Mouse (Mus musculus): ENCODE results near the gene Oas2. TPM values are rescaled to one million over a fixed set of nuclear protein-coding genes. Genes with fewer than 3 reads are reported as not detected.
"Not testable (repeated sequence)": the region's sequence is repeated elsewhere in the genome, so short reads cannot be mapped to it uniquely, and the experiment has no call there.

The Oas2 gene
- not detected for polyA plus RNA-seq (2012; fragmentation: generic; extraction: Trizol)

GRCm38 (mm10) chr5:120749688-120750087 lies at the start of gene Oas2:
TSS of gene Oas2 (minus strand) at chr5:120749853.
- no peak within 1 kb of the TSS for H3K4me3 ChIP-seq
- H3ac ChIP-seq (ENCODE audit: control insufficient read depth, insufficient read length) = no peak within 1 kb of the TSS
- TF ChIP-seq MYOG (IDR thresholded peaks at IDR 0.05; ENCODE audit: control insufficient read depth in 1 of 3, insufficient read depth in 1 of 3, insufficient read length in 2 of 3, low read depth in 2 of 3) (no peak), REST (IDR thresholded peaks at IDR 0.05; ENCODE audit: insufficient read depth, insufficient read length) (no peak), MAX (IDR thresholded peaks at IDR 0.05; ENCODE audit: low read depth) (no peak), CEBPB (IDR thresholded peaks at IDR 0.05; ENCODE audit: insufficient read depth, poor library complexity, severe bottlenecking) (no peak), POLR2A (IDR thresholded peaks at IDR 0.05; ENCODE audit: insufficient read length, low read depth) (no peak), MYOD1 (IDR thresholded peaks at IDR 0.05; ENCODE audit: control insufficient read depth in 1 of 3, insufficient read length in 2 of 3, low read depth in 2 of 3) (no peak), TCF12 (IDR thresholded peaks at IDR 0.05; ENCODE audit: insufficient read depth, poor library complexity, severe bottlenecking) (no peak), USF1 (IDR thresholded peaks at IDR 0.05; ENCODE audit: low read depth) (no peak), POLR2AphosphoS2 (IDR thresholded peaks at IDR 0.05; ENCODE audit: insufficient read length, low read depth) (no peak), E2F4 (IDR thresholded peaks at IDR 0.05; ENCODE audit: insufficient read depth) (no peak), TCF3 (IDR thresholded peaks at IDR 0.05; ENCODE audit: insufficient read length, low read depth) (no peak), SRF (IDR thresholded peaks at IDR 0.05; ENCODE audit: control insufficient read depth, insufficient read length, low read depth) (no peak)
- H3K4me2 ChIP-seq (ENCODE audit: low read depth) = no peak within 1 kb of the TSS
- H3K27me3 ChIP-seq (ENCODE audit: control insufficient read depth, insufficient read depth, insufficient read length) = peaks cover 15% of the 10 kb centered on the region
- H3K79me2 ChIP-seq (ENCODE audit: control insufficient read depth, insufficient read depth) = no peaks in the 10 kb centered on the region
- H3K36me3 ChIP-seq (ENCODE audit: control insufficient read depth, insufficient read depth) = no peaks in the 10 kb centered on the region

GRCm38 (mm10) chr5:120798943-120799342 lies 49.3 kb upstream of the Oas2 start:
- not testable (repeated sequence) for H3K36me3 ChIP-seq (ENCODE audit: control insufficient read depth, insufficient read depth); H3K4me3 ChIP-seq; H3K79me2 ChIP-seq (ENCODE audit: control insufficient read depth, insufficient read depth); H3ac ChIP-seq (ENCODE audit: control insufficient read depth, insufficient read length); H3K4me2 ChIP-seq (ENCODE audit: low read depth)
- peaks cover 25% of the 10 kb centered on the region for H3K27me3 ChIP-seq (ENCODE audit: control insufficient read depth, insufficient read depth, insufficient read length)

DNA sequence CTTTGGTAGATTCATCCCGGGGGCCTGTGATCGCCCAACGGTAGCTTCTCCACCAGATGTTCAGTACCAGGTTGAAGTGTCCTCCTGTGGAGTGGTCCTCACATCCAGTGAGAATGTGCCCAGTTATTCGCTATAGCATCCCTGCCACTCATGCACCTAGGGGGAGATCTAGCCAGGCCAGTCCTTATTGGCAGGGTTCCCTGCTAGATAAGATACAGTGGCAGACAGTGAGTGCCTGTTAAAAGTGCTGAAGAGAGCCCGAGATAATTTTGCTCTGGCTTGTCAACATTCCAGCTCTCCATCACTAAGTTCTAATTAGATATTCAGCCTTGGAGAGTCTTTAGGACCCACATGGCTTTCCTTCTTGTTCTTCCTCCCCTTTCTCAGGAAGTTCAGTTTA lies 48.5 kb upstream of the Oas2 start:
- not testable (repeated sequence) for H3K4me3 ChIP-seq; H3K79me2 ChIP-seq (ENCODE audit: control insufficient read depth, insufficient read depth); H3ac ChIP-seq (ENCODE audit: control insufficient read depth, insufficient read length); H3K36me3 ChIP-seq (ENCODE audit: control insufficient read depth, insufficient read depth); H3K4me2 ChIP-seq (ENCODE audit: low read depth)
- peaks cover 25% of the 10 kb centered on the region for H3K27me3 ChIP-seq (ENCODE audit: control insufficient read depth, insufficient read depth, insufficient read length)

GRCm38 (mm10) chr5:120795480-120796034 lies 45.9 kb upstream of the Oas2 start, which contains the start of gene Oas1e:
TSS of gene Oas1e (minus strand) at chr5:120795530.
- H3K4me3 ChIP-seq; H3ac ChIP-seq (ENCODE audit: control insufficient read depth, insufficient read length); H3K36me3 ChIP-seq (ENCODE audit: control insufficient read depth, insufficient read depth); H3K79me2 ChIP-seq (ENCODE audit: control insufficient read depth, insufficient read depth); H3K4me2 ChIP-seq (ENCODE audit: low read depth); H3K27me3 ChIP-seq (ENCODE audit: control insufficient read depth, insufficient read depth, insufficient read length): not testable (repeated sequence)

DNA sequence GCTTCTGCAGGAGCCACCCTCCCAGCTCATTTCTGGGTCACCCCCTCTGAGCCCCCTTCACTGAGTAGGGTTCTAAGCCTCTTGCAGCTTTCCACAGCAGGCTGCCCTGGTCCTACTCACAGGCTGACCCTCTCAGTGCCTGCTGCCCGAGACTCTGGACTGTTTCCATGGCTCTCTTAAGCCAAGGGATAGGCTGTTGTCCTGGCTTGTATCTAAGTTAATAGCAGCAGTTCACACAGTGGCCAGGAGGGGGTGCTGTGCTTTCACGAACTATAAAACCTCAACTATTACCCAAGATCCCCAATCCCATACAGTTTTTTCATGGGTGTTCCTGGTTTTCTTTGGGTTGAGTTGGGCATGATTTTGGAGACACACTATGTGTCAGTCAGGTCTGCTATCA lies 43.4 kb upstream of the Oas2 start:
- Histone ChIP-seq H3K27me3 (ENCODE audit: control insufficient read depth, insufficient read depth, insufficient read length) (peaks cover 18% of the 10 kb centered on the region), H3K79me2 (ENCODE audit: control insufficient read depth, insufficient read depth) (no peaks in the 10 kb centered on the region), H3K4me2 (ENCODE audit: low read depth) (no peak overlapping the region), H3K36me3 (ENCODE audit: control insufficient read depth, insufficient read depth) (no peaks in the 10 kb centered on the region), H3K4me3 (no peak overlapping the region), H3ac (ENCODE audit: control insufficient read depth, insufficient read length) (no peak overlapping the region)
- TF ChIP-seq MYOG (IDR thresholded peaks at IDR 0.05; ENCODE audit: control insufficient read depth in 1 of 3, insufficient read depth in 1 of 3, insufficient read length in 2 of 3, low read depth in 2 of 3) (no peak), MYOD1 (IDR thresholded peaks at IDR 0.05; ENCODE audit: control insufficient read depth in 1 of 3, insufficient read length in 2 of 3, low read depth in 2 of 3) (no peak), MAX (IDR thresholded peaks at IDR 0.05; ENCODE audit: low read depth) (no peak), SRF (IDR thresholded peaks at IDR 0.05; ENCODE audit: control insufficient read depth, insufficient read length, low read depth) (no peak), CEBPB (IDR thresholded peaks at IDR 0.05; ENCODE audit: insufficient read depth, poor library complexity, severe bottlenecking) (no peak), POLR2AphosphoS2 (IDR thresholded peaks at IDR 0.05; ENCODE audit: insufficient read length, low read depth) (no peak)

DNA sequence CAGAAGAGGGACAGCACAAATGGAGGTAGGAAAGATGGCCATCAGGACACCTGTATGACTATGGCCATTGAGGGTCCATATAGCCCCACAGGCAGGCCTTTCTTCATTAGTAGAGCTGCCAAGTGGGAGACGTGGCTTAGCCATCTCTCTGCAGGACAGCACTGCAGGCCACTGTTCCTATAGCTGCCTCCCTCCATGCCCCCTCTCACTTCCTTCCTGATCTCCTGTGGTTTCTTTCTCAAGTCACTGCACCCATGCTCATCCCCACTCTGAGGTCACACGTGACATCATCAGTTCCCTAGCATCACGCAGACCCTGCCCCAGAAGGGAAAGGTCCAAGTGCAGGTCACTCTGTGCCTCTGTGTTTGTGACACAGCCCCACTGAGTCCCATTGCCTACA lies 37.4 kb upstream of the Oas2 start:
- Histone ChIP-seq H3K4me3 (no peak overlapping the region), H3K27me3 (ENCODE audit: control insufficient read depth, insufficient read depth, insufficient read length) (peaks cover 24% of the 10 kb centered on the region), H3ac (ENCODE audit: control insufficient read depth, insufficient read length) (no peak overlapping the region), H3K4me2 (ENCODE audit: low read depth) (no peak overlapping the region), H3K79me2 (ENCODE audit: control insufficient read depth, insufficient read depth) (no peaks in the 10 kb centered on the region), H3K36me3 (ENCODE audit: control insufficient read depth, insufficient read depth) (no peaks in the 10 kb centered on the region)
- TF ChIP-seq MYOG (IDR thresholded peaks at IDR 0.05; ENCODE audit: control insufficient read depth in 1 of 3, insufficient read depth in 1 of 3, insufficient read length in 2 of 3, low read depth in 2 of 3) (no peak), MYOD1 (IDR thresholded peaks at IDR 0.05; ENCODE audit: control insufficient read depth in 1 of 3, insufficient read length in 2 of 3, low read depth in 2 of 3) (no peak), TCF3 (IDR thresholded peaks at IDR 0.05; ENCODE audit: insufficient read length, low read depth) (no peak), USF1 (IDR thresholded peaks at IDR 0.05; ENCODE audit: low read depth) (no peak), MAX (IDR thresholded peaks at IDR 0.05; ENCODE audit: low read depth) (no peak), SRF (IDR thresholded peaks at IDR 0.05; ENCODE audit: control insufficient read depth, insufficient read length, low read depth) (no peak), REST (IDR thresholded peaks at IDR 0.05; ENCODE audit: insufficient read depth, insufficient read length) (no peak), TCF12 (IDR thresholded peaks at IDR 0.05; ENCODE audit: insufficient read depth, poor library complexity, severe bottlenecking) (no peak), POLR2AphosphoS2 (IDR thresholded peaks at IDR 0.05; ENCODE audit: insufficient read length, low read depth) (no peak), POLR2A (IDR thresholded peaks at IDR 0.05; ENCODE audit: insufficient read length, low read depth) (no peak), E2F4 (IDR thresholded peaks at IDR 0.05; ENCODE audit: insufficient read depth) (no peak)
